Mouse (Mus musculus) lung, postnatal 10 days (tissue): ENCODE results near the gene Cavin3.
A peak's percentile ranks its signal among the peaks of the same experiment; 100 is the strongest.

Experiments
- DNase-seq: peaks from one replicate; pipeline ENCODE4 v3.0.0; 2021

Gene Cavin3

GRCm38 (mm10) chr7:105481505-105482411 is at the start of gene Cavin3:
Gene Cavin3, minus strand, starts transcription at chr7:105482300.
- peak; percentile 93 for DNase-seq

- no peak for DNase-seq
These were observed 46.0 kb upstream of the Cavin3 start for GRCm38 (mm10) chr7:105528094-105528493.

GRCm38 (mm10) chr7:105527306-105527937 is 45.3 kb upstream of the Cavin3 start:
- DNase-seq = peak; percentile 60

GRCm38 (mm10) chr7:105524222-105524621 is 42.1 kb upstream of the Cavin3 start:
- no peak for DNase-seq

GRCm38 (mm10) chr7:105520201-105520600 is 38.1 kb upstream of the Cavin3 start:
- no peak for DNase-seq

GRCm38 (mm10) chr7:105519771-105520170 is 37.7 kb upstream of the Cavin3 start:
- no peak for DNase-seq

- DNase-seq = no peak
These were observed 37.2 kb upstream of the Cavin3 start for GRCm38 (mm10) chr7:105519336-105519735.

GRCm38 (mm10) chr7:105516669-105517360 is 34.7 kb upstream of the Cavin3 start:
- DNase-seq = no peak

- DNase-seq = peak; percentile 56
These were observed 33.1 kb upstream of the Cavin3 start for GRCm38 (mm10) chr7:105515178-105515577.

GRCm38 (mm10) chr7:105514561-105514960 is 32.5 kb upstream of the Cavin3 start:
- no peak for DNase-seq

GRCm38 (mm10) chr7:105513845-105514291 is 31.8 kb upstream of the Cavin3 start:
- no peak for DNase-seq

- DNase-seq = no peak
These were observed 28.0 kb upstream of the Cavin3 start for GRCm38 (mm10) chr7:105510143-105510542.

GRCm38 (mm10) chr7:105507257-105507656 is 25.2 kb upstream of the Cavin3 start:
- DNase-seq = no peak

- no peak for DNase-seq
These were observed 19.9 kb upstream of the Cavin3 start for GRCm38 (mm10) chr7:105501984-105502383.

GRCm38 (mm10) chr7:105499676-105500075 is 17.6 kb upstream of the Cavin3 start:
- DNase-seq = no peak

- no peak for DNase-seq
These were observed 16.9 kb upstream of the Cavin3 start for GRCm38 (mm10) chr7:105498854-105499492.

GRCm38 (mm10) chr7:105497881-105498280 is 15.8 kb upstream of the Cavin3 start:
- DNase-seq = no peak

- DNase-seq = no peak
These were observed 5.2 kb upstream of the Cavin3 start for GRCm38 (mm10) chr7:105487104-105487876.

GRCm38 (mm10) chr7:105485029-105485428 is 2.9 kb upstream of the Cavin3 start:
- DNase-seq = no peak

- DNase-seq = peak; percentile 55
These were observed 326 bp upstream of the Cavin3 start for GRCm38 (mm10) chr7:105482426-105482825.

GRCm38 (mm10) chr7:105480561-105481504 is 1.3 kb downstream of the Cavin3 start:
- DNase-seq = peak; percentile 72
